In genomic region chr16:91362616-91363272, GRCm38 (mm10) we compare ENCODE assay signal across 8 mouse cellular contexts. TPM values are rescaled to one million over a fixed set of nuclear protein-coding genes. Genes with fewer than 3 reads are reported as not detected.
A peak's percentile ranks its signal among the peaks of the same experiment; 100 is the strongest.
DNase-seq lines count a peak whose midpoint lies in the region; ATAC-seq and TF ChIP-seq lines count a peak whose summit lies in the region.

No protein-coding gene starts in this region.

- H3K9me3 ChIP-seq in CH12.LX (replicated peaks; ENCODE audit: low read length) = peaks cover 2% of the 10 kb centered on the region
- no peaks in the 10 kb centered on the region for H3K9me3 ChIP-seq in heart, embryonic 14.5 days (ENCODE audit: control insufficient read depth, low read length)
- no peaks in the 10 kb centered on the region for H3K9me3 ChIP-seq in liver, embryonic 11.5 days (ENCODE audit: control insufficient read depth, low read length)
- no peaks in the 10 kb centered on the region for H3K9me3 ChIP-seq in midbrain, postnatal 0 days (ENCODE audit: low read length)

- no peak overlapping the region for H3K27ac ChIP-seq in CH12.LX (ENCODE audit: insufficient read depth, low read depth)
- H3K27ac ChIP-seq in heart, embryonic 14.5 days (replicated peaks in 1 of 2; ENCODE audit: control insufficient read depth in 1 of 2, insufficient read depth in 1 of 2, low read depth in 2 of 2, low read length in 2 of 2) = peak overlapping the region; percentile 82 to 83
- peak overlapping the region; percentile 20 for H3K27ac ChIP-seq in liver, embryonic 11.5 days (ENCODE audit: low read depth, low read length)
- no peak overlapping the region for H3K27ac ChIP-seq in midbrain, postnatal 0 days (ENCODE audit: low read depth, low read length)

- H3K4me1 ChIP-seq in CH12.LX (ENCODE audit: control insufficient read depth in 1 of 2, insufficient read depth in 2 of 2) = peaks cover 26 to 57% of the 10 kb centered on the region in 2 experiments
- H3K4me1 ChIP-seq in heart, embryonic 14.5 days (ENCODE audit: control insufficient read depth in 2 of 2, insufficient read depth in 2 of 2, low read length in 2 of 2) = peaks cover 7 to 24% of the 10 kb centered on the region in 2 experiments
- peaks cover 21% of the 10 kb centered on the region for H3K4me1 ChIP-seq in liver, embryonic 11.5 days (replicated peaks; ENCODE audit: control insufficient read depth, insufficient read depth, low read length)
- H3K4me1 ChIP-seq in midbrain, postnatal 0 days (ENCODE audit: insufficient read depth, low read length) = no peaks in the 10 kb centered on the region

- no peak for TF ChIP-seq POLR2A in CH12.LX (IDR thresholded peaks at IDR 0.05; ENCODE audit: low read depth, low read length)

- TF ChIP-seq RAD21 in CH12.LX (IDR thresholded peaks at IDR 0.05; ENCODE audit: low read depth, low read length) = no peak; the same call in 1 of the 2 replicates

- no peaks in the 10 kb centered on the region for H3K27me3 ChIP-seq in CH12.LX (replicated peaks)
- no peaks in the 10 kb centered on the region for H3K27me3 ChIP-seq in heart, embryonic 14.5 days (ENCODE audit: control insufficient read depth, insufficient read depth, low read length)
- H3K27me3 ChIP-seq in liver, embryonic 11.5 days (replicated peaks; ENCODE audit: control insufficient read depth, insufficient read depth, low read length) = no peaks in the 10 kb centered on the region
- H3K27me3 ChIP-seq in midbrain, postnatal 0 days (ENCODE audit: insufficient read depth, low read length) = 0 out of 2 replicates have a peak, but pooled peaks cover 1% of the 10 kb centered on the region

- in situ Hi-C loops in CH12.LX (cut with MboI; ENCODE audit: low pct_ligation_motif_present, low pct_unique_long_range_greater_than_20kb, low sequenced_read_pairs) = loop anchor here (10.0 to 25.0 kb wide), 4 partner anchors 122 to 925 kb away; partner anchors contain the start of genes Ifnar1, Kcne2 and Tmem50b

- WGBS in heart, embryonic 14.5 days = 44% methylated on average over 12 of the region's 12 CpGs
- 64% methylated on average over 12 of the region's 12 CpGs for WGBS in liver, embryonic 11.5 days
- WGBS in midbrain, postnatal 0 days = 67% methylated on average over 12 of the region's 12 CpGs

- no peak overlapping the region for H3K9ac ChIP-seq in CH12.LX (ENCODE audit: insufficient read depth, low read depth)
- 0 out of 2 replicates have a peak overlapping the region, but pooled peaks have one; percentile 25 for H3K9ac ChIP-seq in heart, embryonic 14.5 days (ENCODE audit: low read length)
- H3K9ac ChIP-seq in liver, embryonic 11.5 days (ENCODE audit: low read depth, low read length) = no peak overlapping the region
- H3K9ac ChIP-seq in midbrain, postnatal 0 days (replicated peaks; ENCODE audit: low read length, poor library complexity, severe bottlenecking) = no peak overlapping the region

- 0 out of 2 replicates have a peak, but pooled peaks have one; percentile 45 for TF ChIP-seq EP300 in CH12.LX (IDR thresholded peaks at IDR 0.05; ENCODE audit: low read length)

- H3K79me2 ChIP-seq in CH12.LX (replicated peaks; ENCODE audit: control insufficient read depth, extremely low read depth, insufficient read depth, poor library complexity, severe bottlenecking) = no peaks in the 10 kb centered on the region

- no peaks in the 10 kb centered on the region for H3K36me3 ChIP-seq in CH12.LX (replicated peaks in 1 of 2; ENCODE audit: control insufficient read depth in 1 of 2, insufficient read depth in 1 of 2, low read length in 1 of 2)
- H3K36me3 ChIP-seq in heart, embryonic 14.5 days (ENCODE audit: control insufficient read depth, insufficient read depth, low read length) = no peaks in the 10 kb centered on the region
- no peaks in the 10 kb centered on the region for H3K36me3 ChIP-seq in liver, embryonic 11.5 days (ENCODE audit: control insufficient read depth, insufficient read depth, low read length)
- no peaks in the 10 kb centered on the region for H3K36me3 ChIP-seq in midbrain, postnatal 0 days (ENCODE audit: insufficient read depth, low read length)

- no peak overlapping the region; the same call in 1 of the 2 replicates for H3K4me2 ChIP-seq in CH12.LX (ENCODE audit: insufficient read depth, low read depth, poor library complexity, severe bottlenecking)
- H3K4me2 ChIP-seq in heart, embryonic 14.5 days (ENCODE audit: low read length) = peak overlapping the region; percentile 27; the same call in 1 of the 2 replicates
- no peak overlapping the region for H3K4me2 ChIP-seq in liver, embryonic 11.5 days
- H3K4me2 ChIP-seq in midbrain, postnatal 0 days (ENCODE audit: low read depth, low read length, poor library complexity, severe bottlenecking) = no peak overlapping the region

- peak; percentile 44 for DNase-seq in CH12.LX (ENCODE audit: extremely low read depth)
- DNase-seq in adrenal gland, postnatal 25 days = peak; percentile 69
- no peak for DNase-seq in liver, embryonic 11.5 days (ENCODE audit: low spot score)
- no peak for DNase-seq in thymus, adult 18-20 months
- no peak for DNase-seq in spleen, postnatal 4 days (ENCODE audit: low spot score in 2 of 2)
- DNase-seq in midbrain, postnatal 0 days (ENCODE audit: low spot score) = no peak
- no peak for DNase-seq in T-cell, adult 2 months (ENCODE audit: low spot score)

- dilution Hi-C loops in CH12.LX (cut with MboI; ENCODE audit: extremely low pct_ligation_motif_present, extremely low pct_unique_long_range_greater_than_20kb, low sequenced_read_pairs) = no loop called here

- ATAC-seq in heart, embryonic 14.5 days (ENCODE audit: insufficient number of reproducible peaks, insufficient read depth, low FRiP score, low read depth) = no peak
- ATAC-seq in liver, embryonic 11.5 days (replicated peaks; ENCODE audit: low FRiP score) = no peak
- ATAC-seq in midbrain, postnatal 0 days (ENCODE audit: low FRiP score) = no peak

- TF ChIP-seq CTCF in CH12.LX (conservative IDR thresholded peaks at IDR 0.05 in 1 of 2, IDR thresholded peaks at IDR 0.05 in 1 of 2; ENCODE audit: low read depth in 2 of 2, low read length in 2 of 2) = no peak
- no peak for TF ChIP-seq CTCF in midbrain, postnatal 0 days (IDR thresholded peaks at IDR 0.05)

- H3K4me3 ChIP-seq in CH12.LX (replicated peaks in 1 of 3; ENCODE audit: low read depth in 2 of 3, low read length in 2 of 3, poor library complexity in 1 of 3) = peak overlapping the region in 1 of 3 experiments; percentile 40
- H3K4me3 ChIP-seq in heart, embryonic 14.5 days (ENCODE audit: control insufficient read depth in 1 of 2, insufficient read depth in 1 of 2, low read depth in 1 of 2, low read length in 2 of 2) = no peak overlapping the region
- H3K4me3 ChIP-seq in liver, embryonic 11.5 days (ENCODE audit: low read depth, low read length) = no peak overlapping the region
- no peak overlapping the region for H3K4me3 ChIP-seq in midbrain, postnatal 0 days (ENCODE audit: low read depth, low read length)

TF ChIP-seq in CH12.LX, 34 proteins besides CTCF, POLR2A, EP300 and RAD21:
- peak; percentile 9; the same call in 1 of the 2 replicates for TF ChIP-seq NRF1 (IDR thresholded peaks at IDR 0.05; ENCODE audit: low read depth, low read length)
- no peak for TF ChIP-seq USF1 (IDR thresholded peaks at IDR 0.05; ENCODE audit: low read depth, low read length)
- peak; percentile 37; the same call in 1 of the 2 replicates for TF ChIP-seq IRF4 (IDR thresholded peaks at IDR 0.05; ENCODE audit: low read depth, low read length)
- TF ChIP-seq ZMIZ1 (IDR thresholded peaks at IDR 0.05; ENCODE audit: low read depth, low read length) = no peak
- 0 out of 2 replicates have a peak, but pooled peaks have one; percentile 1 for TF ChIP-seq MAZ (IDR thresholded peaks at IDR 0.05; ENCODE audit: low read depth, low read length)
- no peak for TF ChIP-seq ZKSCAN1 (IDR thresholded peaks at IDR 0.05; ENCODE audit: borderline replicate concordance, low read depth, low read length)
- no peak for TF ChIP-seq PAX5 (IDR thresholded peaks at IDR 0.05; ENCODE audit: low read length)
- TF ChIP-seq TBP (conservative IDR thresholded peaks at IDR 0.05; ENCODE audit: low read depth, low read length) = no peak
- TF ChIP-seq BHLHE40 (IDR thresholded peaks at IDR 0.05; ENCODE audit: low read depth, low read length) = peak; percentile 64
- TF ChIP-seq CHD2 (IDR thresholded peaks at IDR 0.05; ENCODE audit: low read length) = no peak
- no peak; the same call in 1 of the 2 replicates for TF ChIP-seq SMC3 (IDR thresholded peaks at IDR 0.05; ENCODE audit: low read depth, low read length)
- TF ChIP-seq ETS1 (conservative IDR thresholded peaks at IDR 0.05; ENCODE audit: low read depth, low read length) = peak; percentile 12; the same call in 1 of the 2 replicates

RNA-seq across cellular contexts. Expression of gene Ifnar2, which starts 9.8 kb away (rescaled TPM):
- 25.5 and 34.9 TPM in 2 replicates for total RNA-seq in CH12.LX (2012; rRNA removed)
- total RNA-seq in CH12.LX (2014; rRNA removed) = 32.0 and 33.1 TPM in 2 replicates
- polyA plus RNA-seq in CH12.LX (2012; ENCODE audit: insufficient read length, low read depth) = 33.7 and 34.5 TPM in 2 replicates
- total RNA-seq in adrenal gland, postnatal 25 days (2021) = 101 and 110 TPM in 2 replicates
- 57.4 and 59.2 TPM in 2 replicates for polyA plus RNA-seq in heart, embryonic 14.5 days (2014; fragmentation: Nextera tagmentation; extraction: Ambion mirVana)
- polyA plus RNA-seq in liver, embryonic 11.5 days (2014; fragmentation: Nextera tagmentation; extraction: Ambion mirVana) = 66.7 and 70.9 TPM in 2 replicates
- total RNA-seq in midbrain, postnatal 0 days (2014; rRNA removed) = 32.2 and 33.5 TPM in 2 replicates
- polyA plus RNA-seq in midbrain, postnatal 0 days (2015; fragmentation: Nextera tagmentation; extraction: Ambion mirVana) = 40.1 and 47.5 TPM in 2 replicates

RNA-seq across cellular contexts. Expression of gene Gm21970, which starts 28.8 kb away (rescaled TPM):
- total RNA-seq in CH12.LX (2012; rRNA removed) = not detected in 2 replicates
- not detected in 2 replicates for total RNA-seq in CH12.LX (2014; rRNA removed)
- not detected in 2 replicates for polyA plus RNA-seq in CH12.LX (2012; ENCODE audit: insufficient read length, low read depth)
- not detected in 2 replicates for total RNA-seq in adrenal gland, postnatal 25 days (2021)
- not detected in 2 replicates for polyA plus RNA-seq in heart, embryonic 14.5 days (2014; fragmentation: Nextera tagmentation; extraction: Ambion mirVana)
- not detected in 2 replicates for polyA plus RNA-seq in liver, embryonic 11.5 days (2014; fragmentation: Nextera tagmentation; extraction: Ambion mirVana)
- not detected in 2 replicates for total RNA-seq in midbrain, postnatal 0 days (2014; rRNA removed)
- polyA plus RNA-seq in midbrain, postnatal 0 days (2015; fragmentation: Nextera tagmentation; extraction: Ambion mirVana) = not detected in 2 replicates

RNA-seq across cellular contexts. Expression of gene Il10rb, which starts 43.2 kb away (rescaled TPM):
- total RNA-seq in CH12.LX (2012; rRNA removed) (27.5 and 32.1 TPM in 2 replicates), CH12.LX (2014; rRNA removed) (34.8 and 36.1 TPM in 2 replicates)
- 35.6 and 37.9 TPM in 2 replicates for polyA plus RNA-seq in CH12.LX (2012; ENCODE audit: insufficient read length, low read depth)
- total RNA-seq in adrenal gland, postnatal 25 days (2021) = 281 and 313 TPM in 2 replicates
- 58.5 and 59.2 TPM in 2 replicates for polyA plus RNA-seq in heart, embryonic 14.5 days (2014; fragmentation: Nextera tagmentation; extraction: Ambion mirVana)
- 29.8 and 32.9 TPM in 2 replicates for polyA plus RNA-seq in liver, embryonic 11.5 days (2014; fragmentation: Nextera tagmentation; extraction: Ambion mirVana)
- total RNA-seq in midbrain, postnatal 0 days (2014; rRNA removed) = 5.5 and 7.5 TPM in 2 replicates
- 10.5 and 12.8 TPM in 2 replicates for polyA plus RNA-seq in midbrain, postnatal 0 days (2015; fragmentation: Nextera tagmentation; extraction: Ambion mirVana)

Comparison
In these comparisons a context has a peak if more than half of its experiments do, and no peak if none do; other contexts are left out.
1. DNase-seq: peak in CH12.LX (single experiment) and adrenal gland, postnatal 25 days (single experiment); none in liver, embryonic 11.5 days (single experiment), thymus, adult 18-20 months (0 of 2), spleen, postnatal 4 days (0 of 2), midbrain, postnatal 0 days (single experiment) and T-cell, adult 2 months (single experiment).
2. H3K27ac ChIP-seq: peak in heart, embryonic 14.5 days (2 of 2) and liver, embryonic 11.5 days (single experiment); none in CH12.LX (single experiment) and midbrain, postnatal 0 days (single experiment).